Mouse (Mus musculus): ENCODE data around the gene Rab31. TPM values are rescaled to one million over a fixed set of nuclear protein-coding genes. Genes with fewer than 3 reads are reported as not detected.
A peak's percentile ranks its signal among the peaks of the same experiment; 100 is the strongest.

Rab31 gene
- 92.8 and 110 TPM in 2 replicates for total RNA-seq (2014; rRNA removed)
- 74.0 and 79.3 TPM in 2 replicates for polyA plus RNA-seq (2015; fragmentation: Nextera tagmentation; extraction: Ambion mirVana)

GRCm38 (mm10) chr17:65771951-65772934 is at the start of gene Rab31:
Gene Rab31, minus strand, starts transcription at chr17:65772752.
- DNase-seq (peak; percentile 69), ATAC-seq (peak; percentile 64)
- Histone ChIP-seq H3K4me2 (ENCODE audit: low read depth) (peak within 1 kb of the TSS; percentile 82), H3K36me3 (ENCODE audit: insufficient read depth) (no peaks in the 10 kb centered on the region), H3K4me3 (ENCODE audit: low read depth, low read length) (peak within 1 kb of the TSS; percentile 79), H3K9ac (peak within 1 kb of the TSS; percentile 72), H3K27ac (ENCODE audit: low read depth, low read length) (peak within 1 kb of the TSS; percentile 72), H3K27me3 (ENCODE audit: insufficient read depth, low read length) (no peaks in the 10 kb centered on the region), H3K9me3 (ENCODE audit: low read length) (no peaks in the 10 kb centered on the region), H3K4me1 (ENCODE audit: insufficient read depth) (peaks cover 27% of the 10 kb centered on the region)
- under 1% methylated on average over 75 of the region's 75 CpGs for WGBS
- no peak for TF ChIP-seq CTCF (IDR thresholded peaks at IDR 0.05; ENCODE audit: low read depth)

- Histone ChIP-seq H3K27ac (ENCODE audit: low read depth, low read length) (no peak overlapping the region), H3K9me3 (ENCODE audit: low read length) (no peaks in the 10 kb centered on the region), H3K27me3 (ENCODE audit: insufficient read depth, low read length) (no peaks in the 10 kb centered on the region), H3K36me3 (ENCODE audit: insufficient read depth) (peaks cover 37% of the 10 kb centered on the region), H3K4me2 (ENCODE audit: low read depth) (no peak overlapping the region), H3K4me3 (ENCODE audit: low read depth, low read length) (no peak overlapping the region), H3K9ac (no peak overlapping the region), H3K4me1 (ENCODE audit: insufficient read depth) (no peaks in the 10 kb centered on the region)
- 71% methylated on average over 5 of the region's 5 CpGs for WGBS
- TF ChIP-seq CTCF (IDR thresholded peaks at IDR 0.05; ENCODE audit: low read depth), result no peak
- ATAC-seq (peak; percentile 77; the same call in 1 of the 2 replicates), DNase-seq (no peak)
These were observed 47.6 kb upstream of the Rab31 start for GRCm38 (mm10) chr17:65820197-65820596.

- Histone ChIP-seq H3K36me3 (ENCODE audit: insufficient read depth) (peaks cover 56% of the 10 kb centered on the region), H3K27me3 (ENCODE audit: insufficient read depth, low read length) (no peaks in the 10 kb centered on the region), H3K4me1 (ENCODE audit: insufficient read depth) (no peaks in the 10 kb centered on the region), H3K9ac (no peak overlapping the region), H3K9me3 (ENCODE audit: low read length) (no peaks in the 10 kb centered on the region), H3K27ac (ENCODE audit: low read depth, low read length) (no peak overlapping the region), H3K4me3 (ENCODE audit: low read depth, low read length) (no peak overlapping the region), H3K4me2 (ENCODE audit: low read depth) (no peak overlapping the region)
- TF ChIP-seq CTCF (IDR thresholded peaks at IDR 0.05; ENCODE audit: low read depth), result no peak
- ATAC-seq (no peak), DNase-seq (no peak)
- 95% methylated on average over 8 of the region's 8 CpGs for WGBS
These were observed 41.2 kb upstream of the Rab31 start for GRCm38 (mm10) chr17:65813763-65814162.

- Histone ChIP-seq H3K27ac (ENCODE audit: low read depth, low read length) (no peak overlapping the region), H3K27me3 (ENCODE audit: insufficient read depth, low read length) (no peaks in the 10 kb centered on the region), H3K4me1 (ENCODE audit: insufficient read depth) (no peaks in the 10 kb centered on the region), H3K9ac (no peak overlapping the region), H3K36me3 (ENCODE audit: insufficient read depth) (peaks cover 40% of the 10 kb centered on the region), H3K9me3 (ENCODE audit: low read length) (no peaks in the 10 kb centered on the region), H3K4me2 (ENCODE audit: low read depth) (no peak overlapping the region), H3K4me3 (ENCODE audit: low read depth, low read length) (no peak overlapping the region)
- no peak for DNase-seq
- 91% methylated on average over 5 of the region's 5 CpGs for WGBS
- no peak for ATAC-seq
- 0 out of 2 replicates have a peak, but pooled peaks have one; percentile 5 for TF ChIP-seq CTCF (IDR thresholded peaks at IDR 0.05; ENCODE audit: low read depth)
These were observed 38.5 kb upstream of the Rab31 start for GRCm38 (mm10) chr17:65811032-65811431.

- 79% methylated on average over 2 of the region's 2 CpGs for WGBS
- H3K27me3 ChIP-seq (ENCODE audit: insufficient read depth, low read length), result no peaks in the 10 kb centered on the region
- peaks cover 7% of the 10 kb centered on the region; the same call in 1 of the 2 replicates for H3K36me3 ChIP-seq (ENCODE audit: insufficient read depth)
These were observed 33.9 kb upstream of the Rab31 start for GRCm38 (mm10) chr17:65806416-65806815.

GRCm38 (mm10) chr17:65805966-65806365 is 33.4 kb upstream of the Rab31 start:
- no peaks in the 10 kb centered on the region for H3K4me1 ChIP-seq (ENCODE audit: insufficient read depth)
- H3K4me2 ChIP-seq (ENCODE audit: low read depth), result no peak overlapping the region
- WGBS, result 80% methylated on average over 4 of the region's 4 CpGs
- DNase-seq (no peak), ATAC-seq (no peak)
- no peaks in the 10 kb centered on the region for H3K9me3 ChIP-seq (ENCODE audit: low read length)
- no peak for TF ChIP-seq CTCF (IDR thresholded peaks at IDR 0.05; ENCODE audit: low read depth)
- H3K9ac ChIP-seq, result no peak overlapping the region
- no peak overlapping the region for H3K4me3 ChIP-seq (ENCODE audit: low read depth, low read length)
- no peaks in the 10 kb centered on the region for H3K27me3 ChIP-seq (ENCODE audit: insufficient read depth, low read length)
- no peak overlapping the region for H3K27ac ChIP-seq (ENCODE audit: low read depth, low read length)
- peaks cover 2% of the 10 kb centered on the region; the same call in 1 of the 2 replicates for H3K36me3 ChIP-seq (ENCODE audit: insufficient read depth)

More at GRCm38 (mm10) chr17:65806416-65806815, 33.9 kb upstream of the Rab31 start:
- DNase-seq (no peak), ATAC-seq (0 out of 2 replicates have a peak, but pooled peaks have one; percentile 16)
- Histone ChIP-seq H3K4me2 (ENCODE audit: low read depth) (no peak overlapping the region), H3K9me3 (ENCODE audit: low read length) (no peaks in the 10 kb centered on the region), H3K4me3 (ENCODE audit: low read depth, low read length) (no peak overlapping the region), H3K4me1 (ENCODE audit: insufficient read depth) (no peaks in the 10 kb centered on the region), H3K9ac (no peak overlapping the region), H3K27ac (ENCODE audit: low read depth, low read length) (no peak overlapping the region)
- TF ChIP-seq CTCF (IDR thresholded peaks at IDR 0.05; ENCODE audit: low read depth), result no peak

GRCm38 (mm10) chr17:65802026-65802425 is 29.5 kb upstream of the Rab31 start:
- TF ChIP-seq CTCF (IDR thresholded peaks at IDR 0.05; ENCODE audit: low read depth), result no peak
- no peak overlapping the region for H3K4me3 ChIP-seq (ENCODE audit: low read depth, low read length)
- H3K36me3 ChIP-seq (ENCODE audit: insufficient read depth), result no peaks in the 10 kb centered on the region; the same call in 1 of the 2 replicates
- WGBS, result 77% methylated on average over 4 of the region's 4 CpGs
- H3K9me3 ChIP-seq (ENCODE audit: low read length), result no peaks in the 10 kb centered on the region
- H3K27me3 ChIP-seq (ENCODE audit: insufficient read depth, low read length), result no peaks in the 10 kb centered on the region
- ATAC-seq, result no peak
- no peak overlapping the region for H3K27ac ChIP-seq (ENCODE audit: low read depth, low read length)
- no peaks in the 10 kb centered on the region for H3K4me1 ChIP-seq (ENCODE audit: insufficient read depth)
- no peak overlapping the region for H3K9ac ChIP-seq
- DNase-seq, result no peak
- H3K4me2 ChIP-seq (ENCODE audit: low read depth), result no peak overlapping the region
